Mouse (Mus musculus): ENCODE measurements at regions not wholly inside any gene's neighbourhood (a gene's known extent, or its start where the extent isn't known, plus 50 kb on each side); places are given as distances from the start of the nearest gene placed in this dataset.

GRCm38 (mm10) chr3:35149251-35149691 lies 499.1 kb downstream of the Sox2 start:
- H3K79me2 ChIP-seq (replicated peaks; ENCODE audit: control insufficient read depth, insufficient read depth, low read length): no peaks in the 10 kb centered on the region
- H3K9ac ChIP-seq (ENCODE audit: low read depth, low read length): no peak overlapping the region
- WGBS: 30% methylated on average over 12 of the region's 12 CpGs
- no peaks in the 10 kb centered on the region for H3K4me1 ChIP-seq (ENCODE audit: control insufficient read depth, insufficient read depth, low read length)
- no peak overlapping the region for H3K27ac ChIP-seq
- intact Hi-C loops (cut with DNase I): no loop called here
- H3K36me3 ChIP-seq (ENCODE audit: control insufficient read depth, insufficient read depth, low read length): no peaks in the 10 kb centered on the region
- DNase-seq: peak in 1 of 2 experiments; percentile 8
- no peak for TF ChIP-seq EP300 (IDR thresholded peaks at IDR 0.05; ENCODE audit: insufficient read depth, low read depth, low read length)
- TF ChIP-seq CTCF (IDR thresholded peaks at IDR 0.05): no peak
- no peak for TF ChIP-seq POLR2A (IDR thresholded peaks at IDR 0.05; ENCODE audit: insufficient read depth, low read depth, low read length)
- H3K27me3 ChIP-seq (ENCODE audit: control insufficient read depth, insufficient read depth, low read length): no peaks in the 10 kb centered on the region
- no peak overlapping the region for H3K4me3 ChIP-seq

DNA sequence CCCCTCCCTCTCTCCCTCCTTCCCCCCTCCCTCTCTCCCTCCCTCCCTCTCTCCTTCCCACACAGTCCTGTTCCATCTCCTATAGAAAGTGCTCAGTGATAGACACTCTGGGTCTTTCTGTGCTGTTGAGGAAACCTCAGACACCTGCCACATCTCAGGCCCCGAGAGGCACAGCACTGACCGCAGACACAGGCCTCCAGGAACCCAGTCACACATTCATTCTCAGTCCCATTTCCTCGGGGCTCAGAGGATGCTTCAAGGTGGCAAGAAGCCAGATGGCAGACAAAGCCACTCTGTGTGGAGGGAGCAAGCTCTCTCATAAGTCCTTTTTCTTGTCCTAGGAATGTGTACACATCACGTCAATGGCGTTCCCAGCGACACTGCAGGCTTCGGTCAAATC lies 502.0 kb downstream of the Sox2 start:
- no peak overlapping the region for H3K27ac ChIP-seq
- H3K79me2 ChIP-seq (replicated peaks; ENCODE audit: control insufficient read depth, insufficient read depth, low read length): no peaks in the 10 kb centered on the region
- WGBS: 61% methylated on average over 7 of the region's 7 CpGs
- intact Hi-C loops (cut with DNase I): no loop called here
- H3K9ac ChIP-seq (ENCODE audit: low read depth, low read length): no peak overlapping the region
- H3K27me3 ChIP-seq (ENCODE audit: control insufficient read depth, insufficient read depth, low read length): no peaks in the 10 kb centered on the region
- no peak overlapping the region for H3K4me3 ChIP-seq
- no peaks in the 10 kb centered on the region for H3K4me1 ChIP-seq (ENCODE audit: control insufficient read depth, insufficient read depth, low read length)
- H3K36me3 ChIP-seq (ENCODE audit: control insufficient read depth, insufficient read depth, low read length): no peaks in the 10 kb centered on the region
- TF ChIP-seq POLR2A (IDR thresholded peaks at IDR 0.05; ENCODE audit: insufficient read depth, low read depth, low read length) (no peak), CTCF (IDR thresholded peaks at IDR 0.05) (no peak), EP300 (IDR thresholded peaks at IDR 0.05; ENCODE audit: insufficient read depth, low read depth, low read length) (no peak)
- DNase-seq: no peak

DNA sequence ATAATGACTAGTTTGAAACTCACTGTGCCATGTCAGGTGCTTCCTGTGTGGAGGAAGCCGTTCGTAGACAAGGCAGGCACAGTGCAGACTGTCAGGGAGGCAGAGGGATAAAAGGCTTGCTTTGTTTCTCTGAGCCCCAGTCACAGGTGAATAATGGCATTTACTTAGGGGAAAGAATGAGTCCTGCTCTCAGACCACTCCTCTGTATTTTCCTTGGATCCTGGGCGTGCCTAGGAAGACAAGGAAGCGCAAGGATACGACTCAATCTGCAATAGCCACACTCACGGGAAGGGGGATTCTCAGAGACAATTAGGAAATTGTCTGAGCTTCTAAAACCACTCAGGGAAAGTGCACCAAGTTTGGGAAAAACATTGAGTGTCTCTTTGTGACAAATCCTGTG lies 504.1 kb downstream of the Sox2 start:
- H3K4me1 ChIP-seq (ENCODE audit: control insufficient read depth, insufficient read depth, low read length): no peaks in the 10 kb centered on the region
- no peaks in the 10 kb centered on the region for H3K79me2 ChIP-seq (replicated peaks; ENCODE audit: control insufficient read depth, insufficient read depth, low read length)
- H3K27me3 ChIP-seq (ENCODE audit: control insufficient read depth, insufficient read depth, low read length): no peaks in the 10 kb centered on the region
- DNase-seq: no peak
- no peak overlapping the region for H3K27ac ChIP-seq
- H3K9ac ChIP-seq (ENCODE audit: low read depth, low read length): no peak overlapping the region
- H3K4me3 ChIP-seq: no peak overlapping the region
- TF ChIP-seq EP300 (IDR thresholded peaks at IDR 0.05; ENCODE audit: insufficient read depth, low read depth, low read length): no peak
- no peak for TF ChIP-seq POLR2A (IDR thresholded peaks at IDR 0.05; ENCODE audit: insufficient read depth, low read depth, low read length)
- no peak for TF ChIP-seq CTCF (IDR thresholded peaks at IDR 0.05)
- 51% methylated on average over 6 of the region's 6 CpGs for WGBS
- intact Hi-C loops (cut with DNase I): no loop called here
- H3K36me3 ChIP-seq (ENCODE audit: control insufficient read depth, insufficient read depth, low read length): no peaks in the 10 kb centered on the region

DNA sequence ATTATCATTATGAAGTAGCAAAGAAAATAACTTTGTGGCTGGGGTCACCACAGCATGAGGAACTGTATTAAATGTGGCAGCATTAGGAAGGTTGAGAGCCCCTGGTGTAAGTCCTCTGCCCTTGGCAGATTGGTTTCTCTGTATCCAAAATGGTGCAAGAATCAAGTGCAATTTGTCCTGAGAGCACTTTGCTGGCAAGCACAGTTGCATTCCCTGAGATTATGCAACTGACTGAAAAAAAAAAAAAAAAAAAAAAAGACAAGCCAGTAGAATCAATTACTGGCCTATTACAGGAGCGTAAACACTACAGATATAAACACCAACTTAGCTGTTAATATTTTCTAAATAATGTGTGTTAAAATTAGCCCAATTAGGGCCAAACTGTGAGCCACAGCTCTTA lies 518.5 kb downstream of the Sox2 start:
- H3K79me2 ChIP-seq (replicated peaks; ENCODE audit: control insufficient read depth, insufficient read depth, low read length): no peaks in the 10 kb centered on the region
- no peak overlapping the region for H3K4me3 ChIP-seq
- H3K4me1 ChIP-seq (ENCODE audit: control insufficient read depth, insufficient read depth, low read length): no peaks in the 10 kb centered on the region
- 79% methylated on average over 1 of the region's 1 CpGs for WGBS
- H3K36me3 ChIP-seq (ENCODE audit: control insufficient read depth, insufficient read depth, low read length): no peaks in the 10 kb centered on the region
- no peak for TF ChIP-seq EP300 (IDR thresholded peaks at IDR 0.05; ENCODE audit: insufficient read depth, low read depth, low read length)
- TF ChIP-seq CTCF (IDR thresholded peaks at IDR 0.05): no peak
- TF ChIP-seq POLR2A (IDR thresholded peaks at IDR 0.05; ENCODE audit: insufficient read depth, low read depth, low read length): no peak
- DNase-seq: no peak
- H3K27me3 ChIP-seq (ENCODE audit: control insufficient read depth, insufficient read depth, low read length): no peaks in the 10 kb centered on the region
- H3K27ac ChIP-seq: no peak overlapping the region
- H3K9ac ChIP-seq (ENCODE audit: low read depth, low read length): no peak overlapping the region
- intact Hi-C loops (cut with DNase I): no loop called here

DNA sequence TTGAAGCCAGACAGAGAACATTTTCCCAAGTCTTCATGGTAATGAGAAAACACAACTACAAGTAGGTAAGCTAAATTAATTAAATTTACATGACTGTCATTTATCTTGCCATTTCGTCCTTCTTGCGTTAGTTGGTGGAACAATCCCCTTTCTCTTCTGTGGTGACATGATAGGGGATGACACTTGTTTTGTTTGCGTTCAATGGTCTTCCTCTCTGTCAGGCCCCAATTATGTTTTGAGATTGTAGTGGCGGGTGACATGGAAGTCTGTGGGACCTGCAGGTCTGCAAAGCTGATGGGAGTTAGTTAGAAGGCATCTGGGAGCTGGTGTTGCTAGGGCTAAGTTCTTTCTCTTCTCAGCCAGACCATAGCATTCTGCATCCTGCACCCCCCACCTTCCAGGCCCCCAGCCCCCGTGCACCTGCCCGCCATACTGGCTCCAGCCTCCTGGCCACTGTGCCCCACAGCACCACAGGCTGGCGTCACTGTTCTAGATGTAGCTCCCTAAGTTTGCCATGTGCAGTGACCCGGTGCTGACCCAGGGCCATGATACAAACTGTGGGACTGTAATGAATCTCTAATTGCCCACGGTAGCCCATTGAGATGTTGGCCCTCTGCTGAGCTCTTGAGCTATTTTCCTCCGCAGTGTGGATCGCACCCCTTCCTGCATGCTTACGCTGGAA lies 528.7 kb downstream of the Sox2 start:
- DNase-seq: no peak
- intact Hi-C loops (cut with DNase I): no loop called here
- Histone ChIP-seq H3K36me3 (ENCODE audit: control insufficient read depth, insufficient read depth, low read length) (no peaks in the 10 kb centered on the region), H3K4me3 (no peak overlapping the region), H3K27ac (no peak overlapping the region), H3K9ac (ENCODE audit: low read depth, low read length) (no peak overlapping the region), H3K4me1 (ENCODE audit: control insufficient read depth, insufficient read depth, low read length) (no peaks in the 10 kb centered on the region), H3K27me3 (ENCODE audit: control insufficient read depth, insufficient read depth, low read length) (0 out of 2 replicates have a peak, but pooled peaks cover 2% of the 10 kb centered on the region), H3K79me2 (replicated peaks; ENCODE audit: control insufficient read depth, insufficient read depth, low read length) (no peaks in the 10 kb centered on the region)
- WGBS: 87% methylated on average over 12 of the region's 12 CpGs
- TF ChIP-seq CTCF (IDR thresholded peaks at IDR 0.05) (no peak), POLR2A (IDR thresholded peaks at IDR 0.05; ENCODE audit: insufficient read depth, low read depth, low read length) (no peak), EP300 (IDR thresholded peaks at IDR 0.05; ENCODE audit: insufficient read depth, low read depth, low read length) (no peak)

DNA sequence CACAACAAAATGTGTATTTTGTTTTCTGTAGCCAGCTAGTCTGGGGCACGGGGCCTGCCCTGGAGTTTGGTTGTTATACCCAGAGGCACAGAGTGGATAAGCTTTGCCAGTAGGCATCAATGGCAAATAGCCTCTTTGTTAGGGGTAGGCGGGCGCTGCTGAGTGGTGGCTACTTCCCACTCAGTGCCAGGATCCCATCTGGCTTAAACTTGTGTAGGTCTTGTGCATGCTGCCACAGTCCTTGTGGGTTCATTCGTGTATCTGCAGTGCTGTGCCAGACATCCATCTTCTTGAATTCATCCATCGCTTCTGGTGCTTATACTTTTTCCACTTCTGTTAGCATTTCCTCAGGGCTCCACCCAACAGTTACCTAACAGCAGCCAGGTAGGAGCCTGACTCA lies 545.4 kb upstream of the Atp11b start:
- WGBS: 86% methylated on average over 5 of the region's 5 CpGs
- no peaks in the 10 kb centered on the region for H3K79me2 ChIP-seq (replicated peaks; ENCODE audit: control insufficient read depth, insufficient read depth, low read length)
- no peaks in the 10 kb centered on the region for H3K36me3 ChIP-seq (ENCODE audit: control insufficient read depth, insufficient read depth, low read length)
- no peak for DNase-seq
- H3K4me1 ChIP-seq (ENCODE audit: control insufficient read depth, insufficient read depth, low read length): no peaks in the 10 kb centered on the region
- no peak overlapping the region for H3K4me3 ChIP-seq
- no peak overlapping the region for H3K27ac ChIP-seq
- intact Hi-C loops (cut with DNase I): no loop called here
- no peak overlapping the region for H3K9ac ChIP-seq (ENCODE audit: low read depth, low read length)
- no peak for TF ChIP-seq POLR2A (IDR thresholded peaks at IDR 0.05; ENCODE audit: insufficient read depth, low read depth, low read length)
- no peak for TF ChIP-seq CTCF (IDR thresholded peaks at IDR 0.05)
- no peak for TF ChIP-seq EP300 (IDR thresholded peaks at IDR 0.05; ENCODE audit: insufficient read depth, low read depth, low read length)
- 0 out of 2 replicates have a peak, but pooled peaks cover 1% of the 10 kb centered on the region for H3K27me3 ChIP-seq (ENCODE audit: control insufficient read depth, insufficient read depth, low read length)

Measured in heart, adult 2 months (tissue).